Mouse (Mus musculus) spleen, adult 12 weeks (tissue): ENCODE data around the gene Mrgpra6.

Experiments used
- DNase-seq: peaks from one replicate; pipeline ENCODE4 v3.0.0; 2022; ENCODE audit warnings: low spot score

Mrgpra6 gene

DNA sequence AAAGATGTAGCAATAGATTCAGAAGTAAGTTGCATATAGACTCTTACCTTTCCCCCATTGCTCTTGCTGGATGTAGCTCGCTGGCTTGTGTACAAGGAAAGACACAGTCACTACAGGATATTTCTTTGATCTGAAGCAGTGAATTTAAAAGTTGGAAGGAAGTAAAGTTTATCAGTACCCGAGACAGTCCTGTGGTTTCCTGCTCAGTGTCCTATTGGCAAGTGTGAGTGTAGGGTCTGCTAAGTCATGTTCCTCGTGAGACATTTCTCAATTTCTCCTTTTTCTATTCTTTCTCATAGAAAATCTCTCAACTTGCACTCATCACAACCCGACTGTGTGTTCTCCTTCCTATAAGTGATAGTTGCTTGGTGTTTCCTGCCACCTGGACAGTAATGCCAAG, at the start of gene Mrgpra6:
TSS of gene Mrgpra6 (minus strand) at position 91 of the 400 bp plus-strand sequence.
- no peak for DNase-seq

DNA sequence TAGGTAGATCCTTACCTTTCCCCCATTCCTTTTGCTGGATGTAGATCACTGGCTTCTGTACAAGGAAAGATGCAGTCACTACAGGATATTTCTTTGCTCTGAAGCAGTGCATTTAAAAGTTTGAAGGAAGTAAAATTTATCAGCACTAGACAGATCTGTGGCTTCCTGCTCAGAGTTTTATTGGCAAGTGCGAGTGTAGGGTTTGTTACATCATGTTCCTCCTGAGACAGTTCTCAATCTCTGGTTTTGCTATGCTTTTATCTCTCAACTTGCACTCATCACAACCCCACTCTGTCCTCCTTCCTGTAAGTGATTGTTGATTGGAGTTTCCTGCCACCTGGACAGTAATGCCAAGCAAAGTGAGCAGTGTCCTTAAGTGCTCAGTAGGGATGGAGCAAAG, 48.0 kb upstream of the Mrgpra6 start, which contains the start of gene Mrgpra9:
TSS of gene Mrgpra9 (minus strand) at position 79 of the 400 bp plus-strand sequence.
- no peak for DNase-seq

GRCm38 (mm10) chr7:47244658-47245057, 39.9 kb upstream of the Mrgpra6 start:
- no peak for DNase-seq

GRCm38 (mm10) chr7:47195271-47195670, 9.4 kb downstream of the Mrgpra6 start:
- no peak for DNase-seq

- DNase-seq = no peak
Measured at GRCm38 (mm10) chr7:47170814-47171213, 33.9 kb downstream of the Mrgpra6 start.

GRCm38 (mm10) chr7:47165028-47165427, 39.7 kb downstream of the Mrgpra6 start:
- DNase-seq = no peak

GRCm38 (mm10) chr7:47163203-47163602, 41.5 kb downstream of the Mrgpra6 start:
- no peak for DNase-seq

DNA sequence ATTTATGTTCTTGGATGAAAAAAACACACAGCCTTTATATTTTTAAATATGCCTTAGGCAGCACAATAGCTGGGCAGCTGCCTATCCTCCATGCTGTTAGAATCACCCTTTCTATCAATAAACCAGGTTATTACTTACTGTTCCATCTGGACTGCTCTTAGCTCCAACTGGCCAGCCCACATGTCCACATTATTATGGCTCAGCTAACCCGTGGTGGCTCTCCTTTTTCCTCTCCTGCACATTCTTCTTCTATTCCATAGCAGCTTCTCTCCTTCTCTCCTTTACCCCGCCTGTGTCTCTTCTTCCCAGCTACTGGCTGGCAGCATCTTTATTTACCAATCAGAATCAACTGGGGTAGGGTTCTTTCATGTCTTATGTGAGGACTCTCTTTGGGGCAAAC, 46.3 kb downstream of the Mrgpra6 start:
- no peak for DNase-seq

GRCm38 (mm10) chr7:47157743-47158142, 47.0 kb downstream of the Mrgpra6 start:
- DNase-seq = no peak

DNA sequence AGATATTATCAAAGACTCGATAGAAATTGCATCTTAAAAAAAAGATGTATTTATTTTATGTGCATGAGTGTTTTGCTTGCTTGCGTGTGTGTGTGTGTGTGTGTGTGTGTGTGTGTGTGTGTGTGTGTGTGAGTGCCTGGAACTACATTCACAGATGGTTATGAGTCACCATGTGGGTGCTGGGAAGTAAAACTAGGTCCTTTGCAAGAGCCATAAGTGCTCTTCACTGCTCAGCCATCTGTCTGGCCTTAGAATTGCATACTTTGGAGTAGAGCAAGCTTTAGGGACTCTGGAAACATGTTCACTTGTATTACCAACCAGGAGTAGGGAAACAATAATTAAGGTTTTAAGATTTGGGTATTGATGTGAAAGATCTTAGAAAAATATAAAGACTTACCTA, 48.9 kb downstream of the Mrgpra6 start:
- DNase-seq = no peak

- DNase-seq = no peak
Measured at GRCm38 (mm10) chr7:47155396-47155795, 49.3 kb downstream of the Mrgpra6 start.

GRCm38 (mm10) chr7:47150420-47151061, 54.2 kb downstream of the Mrgpra6 start:
- DNase-seq = no peak

- no peak for DNase-seq
Measured at GRCm38 (mm10) chr7:47148298-47148697, 56.4 kb downstream of the Mrgpra6 start.

GRCm38 (mm10) chr7:47146034-47146812, 58.5 kb downstream of the Mrgpra6 start:
- no peak for DNase-seq

- DNase-seq = no peak
Measured at GRCm38 (mm10) chr7:47144299-47144698, 60.4 kb downstream of the Mrgpra6 start.

DNA sequence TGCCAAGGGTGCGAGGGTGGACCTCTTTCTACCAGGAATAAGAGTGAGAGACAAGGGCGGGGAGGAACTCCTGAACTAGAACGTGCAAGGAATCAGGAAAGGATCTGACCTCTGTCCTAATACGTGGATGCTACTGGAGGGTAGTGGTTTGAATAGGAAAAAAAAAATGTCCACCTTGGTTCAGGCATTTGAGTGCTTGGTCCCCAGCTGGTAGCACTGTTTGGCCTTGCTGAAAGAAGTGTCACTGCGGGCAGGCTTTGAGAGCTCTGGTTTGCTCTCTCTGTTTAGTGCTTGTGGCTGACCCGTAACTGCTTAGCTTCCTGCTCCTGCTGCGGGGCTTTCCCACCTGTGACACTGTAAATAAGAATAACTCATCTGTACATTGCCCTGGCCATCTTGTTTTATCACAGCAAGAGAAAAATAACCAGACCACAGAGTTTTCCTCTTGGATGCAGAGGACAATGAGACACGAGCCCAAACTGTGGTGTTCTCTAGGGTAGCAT, 64.8 kb downstream of the Mrgpra6 start:
- no peak for DNase-seq
